Mouse (Mus musculus): ENCODE data around the gene Defb13.
"Not testable (repeated sequence)": the region's sequence is repeated elsewhere in the genome, so short reads cannot be mapped to it uniquely, and the experiment has no call there.

The Defb13 gene

DNA sequence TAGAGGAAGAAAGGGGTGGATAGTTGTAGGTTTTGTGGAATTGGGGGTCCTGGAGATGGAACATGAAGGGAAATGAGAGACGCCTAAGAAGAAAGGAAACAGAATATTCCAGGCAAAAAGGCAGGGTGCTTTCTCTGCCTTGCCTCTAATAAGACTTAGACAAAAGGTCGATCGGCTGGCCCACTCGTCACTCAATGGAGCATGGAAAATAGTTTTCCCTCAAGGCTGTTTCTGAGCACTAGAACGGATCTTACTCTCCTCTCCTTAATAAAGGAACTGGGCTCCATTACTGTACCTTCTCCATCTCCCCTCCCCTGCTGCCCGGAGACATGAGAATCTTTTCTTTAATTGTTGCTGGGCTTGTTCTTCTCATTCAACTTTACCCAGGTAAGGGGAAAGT is at the start of gene Defb13:
TSS of gene Defb13 (plus strand) at position 301 of the 400 bp plus-strand sequence.
- DNase-seq (ENCODE audit: low spot score in 2 of 2): no peak

DNA sequence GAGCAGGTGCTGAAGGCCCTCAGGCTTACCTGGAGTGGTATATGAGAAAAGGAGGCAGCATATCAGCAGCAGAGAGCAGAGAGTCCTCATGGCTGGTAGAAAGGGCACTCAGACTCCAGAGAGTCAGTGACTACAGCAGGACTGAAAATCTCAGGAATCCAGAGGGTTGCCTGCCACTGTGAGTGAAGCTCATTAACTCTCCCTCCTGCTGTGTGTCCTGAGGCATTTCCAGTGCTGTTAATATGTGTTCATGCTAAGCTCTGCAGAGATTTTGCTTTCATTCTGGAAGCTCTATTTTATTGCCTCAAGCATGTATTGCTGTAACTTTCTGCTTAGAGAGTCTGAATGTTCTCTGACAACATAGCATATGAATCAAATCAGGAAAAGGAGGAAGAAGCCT is 40.3 kb upstream of the Defb13 start, which contains the start of gene Defb11:
TSS of gene Defb11 (minus strand) at position 123 of the 400 bp plus-strand sequence.
- not testable (repeated sequence) for DNase-seq (ENCODE audit: low spot score in 2 of 2)

DNA sequence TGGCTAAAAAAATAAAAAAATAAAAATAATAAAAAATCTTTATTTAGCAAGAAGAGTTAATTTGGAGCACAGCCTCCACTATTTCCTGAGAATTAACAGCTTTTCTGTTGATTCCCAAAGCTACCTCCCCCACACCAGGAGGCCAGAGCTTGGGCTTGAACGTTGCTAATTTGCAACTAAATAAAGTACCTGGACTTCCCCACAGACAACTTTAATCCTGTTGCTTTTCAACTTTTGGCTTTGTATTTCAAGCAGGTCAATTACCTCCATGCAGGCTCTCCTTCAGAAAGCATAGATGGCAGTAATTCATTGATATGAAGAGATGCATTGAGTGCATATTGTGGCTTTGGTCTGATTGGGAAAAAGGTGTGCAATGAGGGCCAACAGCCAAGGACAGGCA is 34.6 kb upstream of the Defb13 start:
- no peak for DNase-seq (ENCODE audit: low spot score in 2 of 2)

DNA sequence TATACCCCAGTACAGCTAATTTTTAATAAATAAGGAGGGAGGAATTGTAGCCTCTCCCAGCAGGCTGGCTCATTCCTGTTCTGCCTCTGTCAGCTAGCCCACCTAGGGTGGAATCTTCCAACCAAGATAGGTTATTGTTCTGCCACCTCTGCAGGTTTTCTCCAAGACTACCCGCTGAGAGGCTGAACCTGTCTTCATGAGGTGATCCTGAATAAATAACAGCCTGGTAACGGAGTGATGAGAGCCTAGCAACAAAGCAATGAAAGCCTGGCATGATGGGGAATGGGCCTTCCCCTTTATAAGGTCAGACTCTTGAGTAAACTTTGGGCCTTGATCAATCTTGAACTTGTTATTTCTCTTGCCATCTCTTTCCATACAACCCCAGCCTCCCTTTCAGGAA is 34.0 kb upstream of the Defb13 start:
- no peak for DNase-seq (ENCODE audit: low spot score in 2 of 2)

DNA sequence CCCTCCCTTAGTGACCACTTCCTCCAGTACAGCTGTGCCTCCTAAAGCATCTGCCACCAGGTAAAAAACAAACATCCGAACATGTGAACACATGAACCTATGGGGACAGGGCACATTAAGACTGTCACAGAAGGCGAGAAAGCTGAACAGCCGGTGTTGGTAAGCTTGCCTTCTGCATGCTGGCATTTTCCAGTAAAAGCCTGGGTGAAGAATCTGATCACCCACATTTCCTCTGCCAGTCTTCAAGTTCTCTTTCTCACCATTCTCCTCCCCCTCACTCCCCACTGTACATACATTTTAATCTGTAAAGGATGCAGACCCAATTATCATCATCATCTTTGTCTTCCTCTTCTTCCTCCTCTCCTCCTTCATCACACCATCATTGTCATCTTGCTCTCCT is 30.9 kb upstream of the Defb13 start:
- no peak for DNase-seq (ENCODE audit: low spot score in 2 of 2)

DNA sequence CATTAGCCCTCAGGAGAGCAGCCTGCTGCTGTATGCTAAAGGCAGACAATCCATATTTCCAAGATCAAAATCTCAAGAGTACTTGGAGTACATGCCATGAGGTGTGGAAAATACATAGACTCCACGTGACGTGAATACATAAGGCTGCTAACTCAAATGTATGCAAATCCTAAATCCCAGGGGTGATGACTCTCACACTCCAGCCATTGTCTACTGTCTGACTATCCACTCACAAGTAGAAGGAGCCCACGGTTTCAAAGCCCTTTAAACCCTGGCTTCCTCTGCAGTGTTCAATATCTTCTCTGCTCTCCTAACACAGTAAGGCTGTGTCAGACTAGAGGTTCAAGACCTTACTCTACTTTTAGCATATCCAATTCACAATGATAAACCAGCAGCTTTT is 15.8 kb upstream of the Defb13 start:
- DNase-seq (ENCODE audit: low spot score in 2 of 2): not testable (repeated sequence)

DNA sequence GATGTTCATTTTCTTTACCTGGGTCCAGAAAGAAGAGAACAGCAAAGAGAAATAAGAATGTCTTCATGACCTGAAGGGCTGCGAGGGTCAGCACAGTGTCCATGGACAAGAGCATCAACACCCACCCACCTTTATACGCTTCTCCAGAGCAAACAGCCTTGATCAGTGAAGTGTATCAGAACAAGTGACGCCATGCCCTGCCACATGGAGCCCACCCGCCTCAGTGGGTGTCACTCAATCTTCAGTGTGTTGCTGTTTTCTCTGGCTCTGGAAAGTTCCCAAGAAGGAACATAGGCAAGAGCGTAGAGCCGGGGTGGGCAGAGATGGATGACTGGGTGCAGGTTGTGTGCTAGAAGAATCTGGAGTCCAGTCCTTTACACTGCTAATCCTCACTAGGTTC is 14.0 kb upstream of the Defb13 start, which contains the start of gene Defb15:
TSS of gene Defb15 (minus strand) at position 101 of the 400 bp plus-strand sequence.
- no peak for DNase-seq (ENCODE audit: low spot score in 2 of 2)

DNA sequence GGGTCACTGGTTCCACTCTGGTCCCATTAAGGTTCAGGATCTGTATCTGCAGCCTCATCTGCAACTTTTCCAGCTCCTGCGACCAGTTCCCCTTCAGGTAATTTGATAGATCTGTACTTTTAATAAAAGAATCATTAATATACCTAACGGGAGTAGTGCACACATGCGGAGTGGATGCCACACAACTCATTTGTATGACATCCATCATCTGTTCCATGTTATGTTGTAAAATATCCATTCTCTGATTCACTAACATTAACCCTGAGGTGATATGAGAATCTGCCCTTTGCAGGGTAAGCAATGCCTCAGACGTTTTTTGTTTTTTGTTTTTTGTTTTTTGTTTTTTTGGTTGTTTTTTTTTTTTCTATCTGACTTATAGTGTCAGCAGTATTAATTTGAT is 8.5 kb upstream of the Defb13 start, which contains the start of gene Defb35:
TSS of gene Defb35 (plus strand) at position 301 of the 400 bp plus-strand sequence.
- DNase-seq (ENCODE audit: low spot score in 2 of 2): not testable (repeated sequence)

DNA sequence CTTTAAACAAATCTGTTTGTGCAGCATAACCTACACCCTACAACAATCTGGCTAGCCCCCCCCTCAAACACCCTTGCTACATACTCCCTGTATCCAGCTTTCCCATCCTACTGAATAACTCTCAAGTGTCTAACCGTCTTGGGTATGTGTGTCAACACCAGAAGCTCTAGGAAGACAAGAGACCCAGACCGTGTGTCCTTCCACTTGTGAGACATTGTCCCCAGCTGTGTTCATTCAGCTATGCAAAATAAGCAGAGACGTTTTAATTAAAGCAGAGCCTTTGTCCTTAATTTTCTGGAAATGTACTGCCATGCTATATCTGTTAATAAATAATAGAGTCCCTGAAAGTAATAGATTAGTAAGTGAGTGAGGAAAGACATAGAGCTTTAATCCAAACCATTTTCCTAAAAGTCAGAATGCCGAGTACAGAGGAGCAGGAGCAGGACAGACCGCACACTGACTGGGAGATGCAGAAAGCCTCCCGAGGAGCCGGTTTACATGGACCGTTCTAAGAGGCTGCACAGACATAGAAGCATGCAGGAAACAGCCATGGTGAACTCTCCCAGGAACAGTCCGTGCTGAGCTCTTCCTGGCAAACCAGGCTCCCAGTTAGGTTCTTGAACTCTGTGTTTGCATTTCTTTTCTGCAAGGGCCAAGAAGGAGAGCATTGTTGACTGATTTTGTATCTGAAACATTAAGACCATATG is 902 bp downstream of the Defb13 start:
- no peak for DNase-seq (ENCODE audit: low spot score in 2 of 2)

DNA sequence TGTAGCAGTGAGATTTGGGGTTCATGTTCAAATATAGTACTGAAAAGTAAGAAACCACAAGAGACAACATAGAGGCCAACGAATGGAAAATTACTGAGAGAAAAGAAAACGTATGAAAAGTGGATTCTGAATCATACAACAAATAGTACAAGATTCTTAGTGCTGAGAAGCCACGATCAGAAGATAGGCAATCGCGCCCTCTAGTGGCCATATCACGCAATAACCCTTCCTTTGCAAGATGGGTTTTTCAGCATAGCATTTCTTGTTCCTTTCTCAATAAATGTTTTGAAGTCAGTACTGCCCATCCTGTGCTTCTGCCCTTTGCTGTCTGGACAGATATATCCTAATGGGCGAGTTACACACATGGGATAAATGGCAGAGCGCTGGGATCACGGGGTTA is 8.8 kb downstream of the Defb13 start:
- no peak for DNase-seq (ENCODE audit: low spot score in 2 of 2)

DNA sequence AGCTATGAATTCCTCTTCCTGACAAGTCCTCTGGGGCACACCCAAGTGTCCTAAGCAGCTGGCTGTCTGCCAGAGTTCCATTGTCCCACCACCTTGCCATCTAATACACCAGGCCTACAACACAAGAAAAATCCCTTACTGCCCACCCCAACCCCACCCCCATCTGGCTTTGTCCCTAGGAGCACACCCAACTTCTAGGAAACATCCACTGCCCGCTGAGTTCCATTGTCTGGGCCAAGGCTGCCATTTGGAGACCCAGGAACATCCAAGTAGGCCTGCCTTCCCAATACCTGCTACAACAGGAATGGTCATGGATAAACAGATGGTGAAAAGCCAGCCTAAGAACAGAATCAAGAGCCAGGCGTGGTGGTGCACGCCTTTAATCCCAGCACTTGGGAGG is 9.8 kb downstream of the Defb13 start:
- DNase-seq (ENCODE audit: low spot score in 2 of 2): no peak

DNA sequence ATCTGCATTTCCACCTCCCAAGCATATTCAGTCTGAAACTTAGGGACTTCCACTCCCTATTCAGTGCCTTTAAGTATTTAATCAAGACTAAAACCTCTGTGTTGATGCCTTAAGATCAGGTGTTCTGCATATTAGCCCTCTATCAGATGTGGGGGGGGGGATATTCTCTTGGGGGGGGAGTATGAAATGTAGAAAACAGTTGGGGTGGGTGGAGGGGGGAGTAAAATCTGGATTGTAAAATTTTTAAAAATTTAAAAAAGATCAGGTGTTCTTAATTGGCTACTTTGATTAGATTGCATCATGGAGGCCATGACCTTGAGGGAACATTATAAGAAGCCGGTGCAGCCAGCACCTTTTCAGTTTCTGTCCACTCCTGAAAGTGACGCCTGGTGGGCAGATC is 11.9 kb downstream of the Defb13 start, which contains the start of gene Fam90a1a:
TSS of gene Fam90a1a (plus strand) at position 301 of the 400 bp plus-strand sequence.
- no peak for DNase-seq (ENCODE audit: low spot score in 2 of 2)

DNA sequence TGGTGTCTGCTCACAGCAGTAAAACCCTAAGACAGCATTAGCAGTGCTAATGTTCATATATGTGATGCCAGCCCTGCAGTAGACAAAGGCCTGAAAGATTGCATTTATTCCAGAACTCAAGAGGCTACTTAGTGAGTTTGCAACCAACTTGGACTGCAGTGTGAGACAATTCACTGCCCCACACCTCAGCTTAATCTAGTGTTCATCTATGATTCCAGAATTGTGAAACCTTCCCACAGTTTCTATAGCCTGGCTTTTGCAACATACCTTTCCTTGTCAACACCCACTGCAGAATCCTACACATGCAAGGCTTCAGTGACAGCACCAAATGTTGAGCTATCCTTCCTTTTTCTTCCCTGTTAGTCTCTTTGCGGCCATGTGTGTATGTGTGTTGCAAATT is 20.1 kb downstream of the Defb13 start:
- DNase-seq (ENCODE audit: low spot score in 2 of 2): no peak

DNA sequence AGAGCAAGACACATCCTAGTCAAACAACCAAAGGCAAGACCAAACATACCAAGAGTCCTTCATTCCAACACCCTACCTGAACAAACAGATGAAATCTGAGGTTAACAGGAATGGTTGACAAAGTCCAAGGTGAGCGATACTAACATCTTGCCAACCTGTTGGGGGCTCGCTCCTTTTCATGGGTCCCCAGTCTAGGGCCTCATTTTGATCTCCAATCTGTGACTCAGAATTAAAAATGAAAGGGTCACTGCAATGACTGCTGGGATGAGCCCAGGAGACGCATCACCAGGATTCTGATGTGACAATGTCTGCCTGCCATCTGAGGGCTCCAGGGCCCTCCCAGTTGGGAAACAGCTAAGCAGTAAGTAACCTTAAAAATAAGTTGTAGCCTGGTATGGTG is 22.9 kb downstream of the Defb13 start, which contains the start of gene Ccdc70:
TSS of gene Ccdc70 (plus strand) at position 301 of the 400 bp plus-strand sequence.
- DNase-seq (ENCODE audit: low spot score in 2 of 2): no peak

DNA sequence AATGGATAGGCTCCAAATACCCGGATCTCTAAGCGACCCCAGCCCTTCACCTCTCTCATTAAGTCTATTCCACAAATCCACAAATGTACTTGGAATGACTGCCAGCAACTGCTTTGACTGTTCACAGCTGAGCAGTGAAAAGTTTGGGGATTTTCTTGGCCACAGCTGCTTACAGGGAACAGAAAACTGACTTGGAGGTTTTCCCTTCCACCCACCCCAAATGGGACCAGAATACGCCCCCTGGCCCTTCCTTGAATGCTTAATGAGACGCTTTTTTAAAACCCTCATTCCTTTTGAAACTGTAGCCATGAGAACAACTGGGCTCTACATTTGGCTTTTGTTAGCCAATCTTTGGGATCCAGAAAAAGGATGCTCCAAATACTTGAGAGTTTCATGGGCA is 31.6 kb downstream of the Defb13 start:
- DNase-seq (ENCODE audit: low spot score in 2 of 2): no peak

DNA sequence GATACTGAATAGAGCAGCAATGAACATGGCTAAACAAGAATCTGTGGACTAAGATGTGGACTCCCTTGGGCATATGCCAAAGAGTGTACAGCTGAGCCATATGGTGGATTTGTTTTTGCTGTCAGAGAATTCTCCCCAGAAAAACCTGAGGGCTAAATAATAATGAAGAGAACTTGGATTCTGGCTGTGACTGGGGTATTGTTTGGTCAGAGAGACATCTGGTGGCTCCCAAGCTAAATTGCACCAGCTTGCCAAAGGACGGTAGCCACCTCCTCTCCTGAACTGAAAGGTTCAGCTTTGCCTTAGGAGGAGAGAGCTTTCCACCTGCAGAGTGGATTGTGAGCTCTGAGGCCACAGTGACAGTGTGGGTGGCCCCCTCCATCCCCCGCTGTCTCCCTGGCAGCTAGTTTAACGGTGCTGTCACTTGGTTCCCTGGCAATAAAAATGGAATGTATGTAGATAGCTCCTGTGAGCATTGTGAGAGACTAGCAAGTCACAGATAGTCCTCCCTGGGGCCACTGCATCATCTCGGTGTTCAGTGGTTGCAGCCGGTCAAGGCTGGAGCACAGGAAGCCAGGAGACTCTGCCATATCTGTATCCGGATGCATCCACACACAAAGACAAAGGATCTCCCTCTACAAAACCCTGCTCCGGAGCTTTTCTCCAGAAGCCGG is 35.2 kb downstream of the Defb13 start:
- no peak for DNase-seq (ENCODE audit: low spot score in 2 of 2)

DNA sequence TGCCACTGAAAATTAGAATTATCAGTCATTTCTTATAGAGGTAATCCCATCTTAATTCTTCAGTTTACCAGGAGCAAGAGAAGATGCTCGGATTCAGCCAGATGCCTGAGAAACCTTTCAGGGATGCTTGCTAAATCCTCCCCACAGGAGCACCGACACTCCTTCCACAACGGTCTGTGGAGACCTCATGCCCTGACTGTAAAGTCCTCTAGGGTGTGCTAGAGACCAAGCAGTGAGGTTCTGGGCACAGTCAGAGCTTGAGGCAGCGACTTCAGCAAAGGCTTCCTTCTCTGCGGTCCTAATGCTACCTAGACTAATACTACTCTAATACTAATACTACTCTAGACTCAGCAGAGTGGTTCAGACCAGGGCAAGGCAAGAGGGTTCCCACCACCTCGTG is 45.6 kb downstream of the Defb13 start:
- peak in 1 of 2 experiments; percentile 7 for DNase-seq (ENCODE audit: low spot score in 2 of 2)

DNA sequence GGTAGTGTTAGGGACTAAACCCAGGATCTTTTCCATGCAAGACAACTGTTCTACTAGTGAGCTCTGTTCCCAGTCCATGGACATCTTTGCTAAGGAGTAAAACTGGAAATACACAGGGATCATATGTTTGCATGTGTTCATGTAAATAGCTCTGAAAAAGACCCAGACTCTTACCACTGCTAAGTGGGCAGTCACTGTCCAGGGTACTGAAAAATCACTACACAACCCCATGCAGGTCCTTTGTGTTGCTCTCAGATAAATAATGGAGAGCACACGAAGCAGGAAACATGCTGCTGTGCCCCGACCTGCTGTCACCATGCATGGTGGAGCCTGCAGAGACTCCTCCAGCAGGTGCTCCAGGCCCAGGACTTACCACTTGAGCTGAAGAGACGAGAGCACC is 48.6 kb downstream of the Defb13 start:
- DNase-seq (ENCODE audit: low spot score in 2 of 2): no peak

Measured in natural killer cell, adult 2 months (primary cell).